Mouse (Mus musculus): ENCODE measurements around the gene Atp5b. TPM values are rescaled to one million over a fixed set of nuclear protein-coding genes. Genes with fewer than 3 reads are reported as not detected.

Atp5b gene
- polyA plus RNA-seq, 1 experiment from 2014 or later = 2,336 TPM

- peaks cover 69% of the 10 kb centered on the region for H3K4me1 ChIP-seq
- peaks cover 24% of the 10 kb centered on the region for H3K36me3 ChIP-seq
- 32% methylated on average over 13 of the region's 13 CpGs for WGBS
- no peaks in the 10 kb centered on the region for H3K9me3 ChIP-seq (replicated peaks)
- H3K27me3 ChIP-seq (ENCODE audit: low read depth, poor library complexity, severe bottlenecking) = no peaks in the 10 kb centered on the region
- H3K27ac ChIP-seq = peak overlapping the region; percentile 90
- no peak for DNase-seq (ENCODE audit: low spot score)
- peak overlapping the region; percentile 86 for H3K4me3 ChIP-seq
Observed at GRCm38 (mm10) chr10:128093496-128094294, 10.6 kb downstream of the Atp5b start.

GRCm38 (mm10) chr10:128094340-128094968 is 11.4 kb downstream of the Atp5b start:
- peak; percentile 84 for DNase-seq (ENCODE audit: low spot score)
- Histone ChIP-seq H3K27ac (peak overlapping the region; percentile 42; the same call in 1 of the 2 replicates), H3K36me3 (peaks cover 19% of the 10 kb centered on the region), H3K4me3 (peak overlapping the region; percentile 86), H3K4me1 (peaks cover 69% of the 10 kb centered on the region), H3K27me3 (ENCODE audit: low read depth, poor library complexity, severe bottlenecking) (no peaks in the 10 kb centered on the region), H3K9me3 (replicated peaks) (no peaks in the 10 kb centered on the region)
- 10% methylated on average over 19 of the region's 19 CpGs for WGBS

DNA sequence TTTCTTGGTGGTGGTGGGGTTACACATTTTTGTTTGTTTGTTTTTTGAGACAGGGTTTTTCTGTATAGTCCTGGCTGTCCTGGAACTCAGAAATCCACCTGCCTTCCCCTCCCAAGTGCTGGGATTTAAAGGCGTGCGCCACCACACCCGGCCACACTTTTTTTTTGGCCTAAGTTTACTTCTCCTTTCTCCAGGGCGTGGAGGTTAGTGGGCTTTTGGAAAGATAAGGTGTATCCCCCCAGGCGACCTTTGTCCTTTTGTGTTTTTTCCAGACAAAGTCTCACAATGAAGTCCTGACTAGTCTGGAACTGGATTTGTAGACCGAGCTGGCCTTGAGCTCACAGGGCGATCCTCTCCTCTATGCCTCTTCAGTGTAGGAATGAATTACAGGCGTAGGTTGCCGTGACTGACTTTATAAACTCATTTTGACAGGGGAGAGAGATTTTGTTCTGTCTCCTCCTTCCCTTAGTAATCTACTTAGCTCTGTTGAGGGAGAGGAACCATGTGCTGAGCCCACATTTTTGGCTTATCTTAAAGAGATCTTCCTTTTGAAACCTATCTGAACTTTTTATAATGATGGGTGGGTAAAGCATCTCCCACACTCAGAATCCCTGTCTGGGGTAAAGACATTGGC is 12.0 kb downstream of the Atp5b start:
- Histone ChIP-seq H3K4me1 (peaks cover 69% of the 10 kb centered on the region), H3K27me3 (ENCODE audit: low read depth, poor library complexity, severe bottlenecking) (no peaks in the 10 kb centered on the region), H3K4me3 (peak overlapping the region; percentile 86), H3K27ac (peak overlapping the region; percentile 34; the same call in 1 of the 2 replicates), H3K9me3 (replicated peaks) (no peaks in the 10 kb centered on the region), H3K36me3 (peaks cover 13% of the 10 kb centered on the region)
- no peak for DNase-seq (ENCODE audit: low spot score)
- WGBS = 41% methylated on average over 9 of the region's 9 CpGs

- DNase-seq (ENCODE audit: low spot score) = no peak
- H3K36me3 ChIP-seq = peaks cover 7% of the 10 kb centered on the region
- H3K4me1 ChIP-seq = peaks cover 62% of the 10 kb centered on the region
- no peaks in the 10 kb centered on the region for H3K27me3 ChIP-seq (ENCODE audit: low read depth, poor library complexity, severe bottlenecking)
- peak overlapping the region; percentile 92; the same call in 1 of the 2 replicates for H3K27ac ChIP-seq
- H3K9me3 ChIP-seq (replicated peaks) = no peaks in the 10 kb centered on the region
- 12% methylated on average over 4 of the region's 4 CpGs for WGBS
- H3K4me3 ChIP-seq = peak overlapping the region; percentile 99
Observed at GRCm38 (mm10) chr10:128096313-128096692, 13.2 kb downstream of the Atp5b start.

DNA sequence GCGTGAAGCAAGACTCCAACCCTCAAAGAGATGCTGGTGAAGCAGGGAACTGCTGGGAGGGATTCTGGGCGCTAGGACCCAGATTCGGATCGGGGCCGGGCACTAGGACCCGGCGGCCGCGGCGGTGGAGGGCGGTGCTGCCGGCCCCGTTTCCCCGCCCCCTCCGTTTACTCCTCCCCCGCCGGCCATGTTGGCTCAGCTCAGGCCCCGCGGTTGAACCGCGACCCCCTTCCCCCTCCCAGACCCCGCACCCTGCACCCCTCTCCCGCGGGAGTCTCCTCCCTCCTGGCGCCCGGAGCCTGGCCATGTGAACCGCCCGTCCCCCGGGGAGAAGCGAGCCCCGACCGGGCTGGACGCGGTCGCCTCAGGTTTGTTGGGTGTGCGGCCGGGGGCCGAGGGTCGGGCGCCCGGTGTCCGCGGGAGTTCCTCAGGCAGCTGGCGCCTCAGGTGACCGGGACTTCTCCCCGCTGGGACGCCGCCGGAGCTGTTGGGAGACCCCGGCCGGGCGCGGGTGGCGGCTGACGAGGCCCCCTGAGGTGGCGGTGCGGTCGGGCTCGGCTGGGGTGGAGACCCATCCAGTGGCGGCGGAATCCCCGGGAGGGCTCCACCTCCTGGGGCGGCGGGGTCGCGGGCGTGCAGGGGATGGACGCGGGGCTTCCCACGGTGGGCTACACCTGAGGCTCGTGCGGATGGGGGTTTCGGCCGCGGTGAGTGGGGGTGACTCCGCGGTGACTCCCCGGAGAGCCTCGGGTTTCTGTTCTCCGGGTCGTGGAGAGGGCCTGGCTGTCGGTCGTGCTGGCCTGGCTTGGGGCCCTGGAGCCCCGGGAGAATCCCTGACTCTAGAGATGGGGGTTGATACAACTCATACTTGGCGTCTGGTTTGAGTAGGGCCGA is 13.9 kb downstream of the Atp5b start:
- Histone ChIP-seq H3K9me3 (replicated peaks) (no peaks in the 10 kb centered on the region), H3K4me3 (peak overlapping the region; percentile 99), H3K27ac (peak overlapping the region; percentile 92), H3K4me1 (peaks cover 55% of the 10 kb centered on the region), H3K36me3 (peaks cover 14% of the 10 kb centered on the region), H3K27me3 (ENCODE audit: low read depth, poor library complexity, severe bottlenecking) (no peaks in the 10 kb centered on the region)
- under 1% methylated on average over 82 of the region's 86 CpGs for WGBS
- peak; percentile 98 for DNase-seq (ENCODE audit: low spot score)

DNA sequence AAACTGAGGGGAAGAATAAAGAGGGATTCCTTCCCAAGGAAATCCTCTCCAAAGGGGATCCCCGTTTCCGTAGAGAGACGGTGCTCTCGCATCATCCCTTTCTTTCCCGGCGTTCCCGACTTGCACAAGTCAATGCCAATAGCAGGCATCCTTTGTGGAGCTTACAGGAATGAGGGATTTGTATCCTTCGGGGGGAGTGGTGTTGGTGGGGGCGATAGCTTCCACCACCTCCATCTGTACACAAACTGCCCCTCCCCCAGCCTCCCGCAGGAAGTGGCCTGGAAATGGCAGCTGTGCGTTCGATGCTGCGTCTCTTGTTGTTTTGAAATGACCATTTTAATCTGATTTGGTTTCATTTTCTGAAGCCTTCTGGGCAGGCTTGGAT is 14.5 kb downstream of the Atp5b start:
- H3K27ac ChIP-seq = peak overlapping the region; percentile 92
- peaks cover 49% of the 10 kb centered on the region for H3K4me1 ChIP-seq
- peaks cover 14% of the 10 kb centered on the region for H3K36me3 ChIP-seq
- H3K9me3 ChIP-seq (replicated peaks) = no peaks in the 10 kb centered on the region
- DNase-seq (ENCODE audit: low spot score) = peak; percentile 66
- H3K4me3 ChIP-seq = peak overlapping the region; percentile 99
- 0% methylated on average over 13 of the region's 13 CpGs for WGBS
- no peaks in the 10 kb centered on the region for H3K27me3 ChIP-seq (ENCODE audit: low read depth, poor library complexity, severe bottlenecking)

DNA sequence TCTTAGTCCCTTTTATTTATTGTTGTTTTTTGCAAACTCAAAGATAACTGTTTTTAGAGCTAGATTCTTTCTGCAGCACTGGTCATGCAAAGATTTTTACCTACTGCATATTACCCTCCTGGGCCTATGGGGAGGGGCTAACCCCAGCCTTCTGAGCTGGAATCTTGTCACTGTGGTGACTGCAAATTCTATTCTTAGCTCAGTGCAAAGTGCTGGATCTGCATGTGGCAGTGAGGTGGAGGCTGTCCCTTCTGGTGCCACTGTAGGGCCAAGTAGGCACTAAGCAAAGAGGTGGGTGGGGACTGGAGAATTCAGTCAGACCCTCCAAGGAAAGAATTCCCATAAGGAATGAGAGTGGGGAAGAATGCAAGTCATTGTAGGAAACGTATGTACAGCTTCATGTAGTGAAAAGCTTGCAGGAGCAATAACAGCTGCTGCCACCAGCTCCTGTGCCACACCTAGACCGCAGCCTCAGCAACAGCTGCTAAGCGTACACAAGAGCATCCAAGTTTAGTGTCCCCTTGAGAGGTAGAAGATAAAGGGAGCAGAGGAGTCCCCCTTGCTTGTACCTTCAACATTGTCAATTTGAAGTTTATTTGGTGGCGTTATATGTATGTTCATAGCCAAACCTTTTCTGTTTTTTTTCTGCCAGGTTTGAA is 27.2 kb downstream of the Atp5b start:
- no peak overlapping the region for H3K27ac ChIP-seq
- no peak for DNase-seq (ENCODE audit: low spot score)
- 94% methylated on average over 4 of the region's 4 CpGs for WGBS
- H3K4me1 ChIP-seq = no peaks in the 10 kb centered on the region
- no peaks in the 10 kb centered on the region for H3K9me3 ChIP-seq (replicated peaks)
- H3K4me3 ChIP-seq = no peak overlapping the region
- no peaks in the 10 kb centered on the region for H3K27me3 ChIP-seq (ENCODE audit: low read depth, poor library complexity, severe bottlenecking)
- peaks cover 72% of the 10 kb centered on the region for H3K36me3 ChIP-seq

DNA sequence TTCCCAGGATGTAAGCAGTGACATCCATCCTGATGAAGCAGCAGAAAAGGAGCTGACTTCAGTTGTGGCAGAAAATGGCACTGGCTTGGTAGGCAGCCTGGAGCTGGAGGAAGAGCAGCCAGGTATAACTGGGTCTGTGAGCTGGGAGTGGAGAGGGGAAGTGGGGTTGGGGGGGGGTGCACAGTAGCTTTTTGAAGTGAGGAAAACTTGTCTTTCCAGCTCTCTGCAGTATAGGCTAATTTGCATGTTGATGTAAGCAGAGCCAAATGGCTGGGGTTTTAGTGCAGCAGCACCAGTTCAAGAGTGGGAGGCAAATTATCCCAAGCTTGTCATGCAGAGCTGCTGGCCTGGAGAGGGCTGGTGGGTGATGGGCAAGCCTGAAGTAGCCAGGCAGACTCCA is 28.2 kb downstream of the Atp5b start:
- no peak for DNase-seq (ENCODE audit: low spot score)
- Histone ChIP-seq H3K4me1 (no peaks in the 10 kb centered on the region), H3K27ac (no peak overlapping the region), H3K4me3 (no peak overlapping the region), H3K27me3 (ENCODE audit: low read depth, poor library complexity, severe bottlenecking) (no peaks in the 10 kb centered on the region), H3K9me3 (replicated peaks) (no peaks in the 10 kb centered on the region), H3K36me3 (peaks cover 82% of the 10 kb centered on the region)

- H3K4me1 ChIP-seq = no peaks in the 10 kb centered on the region
- 94% methylated on average over 7 of the region's 7 CpGs for WGBS
- peaks cover 99% of the 10 kb centered on the region for H3K36me3 ChIP-seq
- H3K27me3 ChIP-seq (ENCODE audit: low read depth, poor library complexity, severe bottlenecking) = no peaks in the 10 kb centered on the region
- H3K4me3 ChIP-seq = no peak overlapping the region
- H3K9me3 ChIP-seq (replicated peaks) = no peaks in the 10 kb centered on the region
- no peak for DNase-seq (ENCODE audit: low spot score)
- no peak overlapping the region for H3K27ac ChIP-seq
Observed at GRCm38 (mm10) chr10:128123833-128124232, 40.8 kb downstream of the Atp5b start.

GRCm38 (mm10) chr10:128124831-128125230 is 41.8 kb downstream of the Atp5b start:
- H3K27ac ChIP-seq = no peak overlapping the region
- peaks cover 97% of the 10 kb centered on the region for H3K36me3 ChIP-seq
- 95% methylated on average over 9 of the region's 9 CpGs for WGBS

DNA sequence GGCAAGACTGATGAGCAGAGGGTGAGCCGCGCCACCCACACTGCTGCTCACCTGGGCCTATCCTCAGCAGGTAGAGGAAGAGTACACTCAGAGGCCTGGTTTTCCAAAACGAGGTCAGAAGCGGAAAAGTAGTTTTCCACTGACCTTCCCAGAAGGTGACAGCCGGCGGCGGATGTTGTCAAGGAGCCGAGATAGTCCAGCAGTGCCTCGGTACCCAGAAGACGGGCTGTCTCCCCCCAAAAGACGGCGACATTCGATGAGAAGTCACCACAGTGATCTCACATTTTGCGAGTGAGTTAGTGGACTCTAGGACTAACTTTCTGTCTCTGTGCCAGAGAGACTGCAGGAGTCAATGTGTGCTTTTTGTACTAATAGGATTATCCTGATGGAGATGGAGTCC is 42.9 kb downstream of the Atp5b start:
- no peaks in the 10 kb centered on the region for H3K9me3 ChIP-seq (replicated peaks)
- no peaks in the 10 kb centered on the region for H3K27me3 ChIP-seq (ENCODE audit: low read depth, poor library complexity, severe bottlenecking)

More at GRCm38 (mm10) chr10:128124831-128125230, 41.8 kb downstream of the Atp5b start:
- H3K4me3 ChIP-seq = no peak overlapping the region
- no peaks in the 10 kb centered on the region for H3K9me3 ChIP-seq (replicated peaks)
- no peaks in the 10 kb centered on the region for H3K27me3 ChIP-seq (ENCODE audit: low read depth, poor library complexity, severe bottlenecking)
- no peak for DNase-seq (ENCODE audit: low spot score)
- no peaks in the 10 kb centered on the region for H3K4me1 ChIP-seq

DNA sequence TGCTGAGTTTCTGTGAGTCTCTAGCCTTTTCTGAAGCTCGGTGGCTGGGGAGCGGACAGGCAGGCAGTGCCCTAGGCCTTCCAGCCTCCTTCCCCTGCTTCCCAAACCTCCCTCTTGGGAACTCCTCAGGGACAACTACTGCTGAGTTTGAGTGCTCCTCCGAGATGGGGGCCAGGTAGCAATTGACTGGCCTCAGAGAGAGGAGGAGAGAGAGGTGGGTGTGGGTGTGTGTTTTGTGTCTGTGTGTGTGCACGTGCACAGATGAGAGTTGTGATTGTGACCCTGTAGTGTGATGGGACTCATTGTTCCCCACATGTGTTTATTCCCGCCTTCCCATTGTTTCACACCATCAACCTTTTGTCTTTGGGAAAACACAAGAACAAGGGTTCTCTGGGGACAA is 44.4 kb downstream of the Atp5b start:
- Histone ChIP-seq H3K4me1 (no peaks in the 10 kb centered on the region), H3K9me3 (replicated peaks) (no peaks in the 10 kb centered on the region), H3K27me3 (ENCODE audit: low read depth, poor library complexity, severe bottlenecking) (no peaks in the 10 kb centered on the region), H3K36me3 (peaks cover 95% of the 10 kb centered on the region), H3K27ac (no peak overlapping the region), H3K4me3 (no peak overlapping the region)
- 80% methylated on average over 5 of the region's 5 CpGs for WGBS
- DNase-seq (ENCODE audit: low spot score) = no peak

More for the DNA sequence above, 42.9 kb downstream of the Atp5b start:
- no peak overlapping the region for H3K4me3 ChIP-seq
- H3K27ac ChIP-seq = no peak overlapping the region
- peaks cover 95% of the 10 kb centered on the region for H3K36me3 ChIP-seq
- no peaks in the 10 kb centered on the region for H3K4me1 ChIP-seq
- 94% methylated on average over 14 of the region's 14 CpGs for WGBS
- DNase-seq (ENCODE audit: low spot score) = no peak
